Mouse (Mus musculus) megakaryocyte progenitor cell, adult 5-6 weeks (primary cell): ENCODE data around the gene Snd1. TPM values are rescaled to one million over a fixed set of nuclear protein-coding genes. Genes with fewer than 3 reads are reported as not detected.
"Not testable (repeated sequence)": the region's sequence is repeated elsewhere in the genome, so short reads cannot be mapped to it uniquely, and the experiment has no call there.

Experiments used
- ATAC-seq: replicated peaks from 2 replicates; pipeline ENCODE4 v1.8.0; 2016; ENCODE audit warnings: mild to moderate bottlenecking, moderate TSS enrichment, inconsistent platforms; ENCODE audit not compliant: poor library complexity
- total RNA-seq, 2 experiments: library from RNA; stranded (forward) in 1 of 2; stranded (reverse) in 1 of 2; fragments of 157-497, 149-512 nt in 1 of 2; fragments of 200-1000 nt in 1 of 2; gene quantifications; 2 replicates each; pipeline versions ENCODE4 v1.2.3 to v1.2.4; 2015 to 2017

Snd1 gene
- total RNA-seq, 2 experiments from 2014 or later: 85.0 to 177 TPM

GRCm38 (mm10) chr6:28886724-28887440 is 411.9 kb downstream of the Snd1 start:
- ATAC-seq: no peak

DNA sequence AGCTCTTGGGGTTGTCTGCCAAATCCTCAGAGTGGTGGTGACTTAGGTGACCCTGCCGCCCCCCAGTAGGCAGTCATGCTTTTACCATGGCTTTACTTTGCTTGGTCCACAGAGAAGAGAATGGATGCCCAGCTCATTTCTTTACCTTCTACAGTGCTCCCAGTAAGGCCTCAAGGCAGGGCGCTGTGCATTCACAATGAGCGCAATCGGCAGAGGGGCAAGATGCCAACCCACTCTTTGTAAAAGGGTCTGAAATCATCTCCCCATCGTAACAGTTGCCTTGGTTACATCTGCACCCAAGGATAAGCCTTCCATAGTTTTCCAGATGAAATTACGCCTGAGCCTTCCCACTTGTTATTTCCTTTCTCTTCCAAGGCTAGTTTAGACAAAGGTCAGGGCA is 415.5 kb downstream of the Snd1 start:
- ATAC-seq: no peak

DNA sequence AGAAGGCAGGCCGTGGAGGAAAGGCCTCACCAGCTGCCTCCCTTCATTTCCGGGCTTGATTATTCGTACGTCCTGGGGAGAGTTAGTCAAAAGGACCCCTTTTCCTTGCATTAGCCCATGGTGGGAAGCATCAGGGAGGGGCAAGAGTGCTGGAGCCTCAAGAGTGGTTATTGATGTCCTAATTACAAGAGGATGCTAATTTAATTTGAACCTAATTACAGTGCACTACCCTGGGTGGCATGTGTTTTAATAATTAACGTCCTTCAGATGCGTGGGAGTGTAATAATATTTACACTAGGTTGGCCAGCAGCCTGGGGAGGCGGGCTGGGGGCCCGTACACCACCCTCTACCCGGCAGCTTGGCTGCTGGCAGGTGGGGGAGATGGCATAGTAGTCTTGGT is 416.5 kb downstream of the Snd1 start:
- ATAC-seq: no peak

DNA sequence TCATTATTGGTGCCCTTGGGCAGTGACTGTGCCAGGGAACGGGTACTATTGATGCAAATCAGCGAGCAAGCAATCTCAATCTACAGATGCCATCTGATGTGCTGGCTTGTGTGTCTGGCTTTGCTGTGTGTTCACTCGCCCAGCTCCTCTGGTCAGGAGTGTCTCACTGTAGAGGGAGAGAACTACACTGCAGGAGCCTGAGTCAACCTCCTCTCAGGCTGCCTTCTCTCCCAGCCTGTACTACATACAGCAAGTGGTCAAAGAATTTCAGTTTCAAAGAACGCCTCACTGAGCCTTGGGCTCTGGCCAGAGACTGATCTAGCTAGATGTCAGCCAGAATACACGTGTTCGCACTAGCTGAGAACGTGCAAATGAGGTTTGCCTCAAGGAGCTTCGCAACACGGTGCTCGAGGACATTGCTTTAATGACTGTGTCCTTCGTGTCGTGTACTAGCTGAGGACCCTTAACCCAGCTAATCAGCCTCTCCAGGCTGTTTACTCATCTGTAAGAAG is 420.1 kb downstream of the Snd1 start:
- ATAC-seq: no peak

GRCm38 (mm10) chr6:28895726-28896125 is 420.8 kb downstream of the Snd1 start:
- no peak for ATAC-seq

- no peak for ATAC-seq
Observed at GRCm38 (mm10) chr6:28896762-28897320, 421.9 kb downstream of the Snd1 start.

DNA sequence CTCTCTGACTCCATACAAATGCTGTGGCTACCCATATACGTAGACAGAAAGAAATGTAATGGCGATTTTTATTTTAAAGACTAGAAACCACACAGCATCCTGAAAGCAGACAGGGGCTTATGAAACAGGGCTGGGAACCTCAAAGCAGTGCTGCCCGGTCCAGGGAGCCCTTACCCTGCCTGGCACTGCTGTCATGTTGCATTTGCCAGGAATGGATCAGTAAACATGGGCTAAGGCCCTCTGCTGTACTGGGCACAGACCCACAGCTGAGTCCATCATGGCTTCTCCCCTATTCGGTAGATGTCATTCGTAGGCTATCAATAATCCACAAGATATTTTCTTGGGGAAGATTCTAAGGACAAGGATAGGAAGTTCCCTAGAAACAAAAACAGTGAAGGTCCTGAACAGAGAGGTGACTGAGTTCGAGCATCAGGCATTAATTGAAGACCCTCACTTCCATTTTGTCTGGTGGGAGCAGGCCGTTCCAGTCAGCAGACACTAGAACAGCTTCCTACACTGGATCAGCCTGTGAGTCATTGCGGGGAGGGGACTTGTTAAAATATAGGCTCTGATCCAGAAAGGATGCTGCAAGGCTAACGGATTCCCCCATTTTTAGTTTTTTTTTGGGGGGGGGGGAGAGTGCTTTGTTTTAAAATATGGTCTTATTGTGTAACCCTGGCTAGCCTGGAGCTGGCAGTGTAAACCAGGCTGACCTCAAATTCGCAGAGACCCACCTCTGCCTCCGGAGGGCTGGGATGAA is 422.6 kb downstream of the Snd1 start:
- no peak for ATAC-seq

- ATAC-seq: peak; percentile 73
Observed at GRCm38 (mm10) chr6:28898836-28899235, 423.9 kb downstream of the Snd1 start.

- ATAC-seq: no peak
Observed at GRCm38 (mm10) chr6:28902573-28902972, 427.6 kb downstream of the Snd1 start.

- no peak for ATAC-seq
Observed at GRCm38 (mm10) chr6:28904417-28904816, 429.5 kb downstream of the Snd1 start.

GRCm38 (mm10) chr6:28905301-28905700 is 430.4 kb downstream of the Snd1 start:
- no peak for ATAC-seq

GRCm38 (mm10) chr6:28909866-28910265 is 434.9 kb downstream of the Snd1 start:
- ATAC-seq: no peak

- no peak for ATAC-seq
Observed at GRCm38 (mm10) chr6:28914981-28915380, 440.0 kb downstream of the Snd1 start.

GRCm38 (mm10) chr6:28916630-28917029 is 441.7 kb downstream of the Snd1 start:
- ATAC-seq: no peak

- no peak for ATAC-seq
Observed at GRCm38 (mm10) chr6:28919346-28919745, 444.4 kb downstream of the Snd1 start.

DNA sequence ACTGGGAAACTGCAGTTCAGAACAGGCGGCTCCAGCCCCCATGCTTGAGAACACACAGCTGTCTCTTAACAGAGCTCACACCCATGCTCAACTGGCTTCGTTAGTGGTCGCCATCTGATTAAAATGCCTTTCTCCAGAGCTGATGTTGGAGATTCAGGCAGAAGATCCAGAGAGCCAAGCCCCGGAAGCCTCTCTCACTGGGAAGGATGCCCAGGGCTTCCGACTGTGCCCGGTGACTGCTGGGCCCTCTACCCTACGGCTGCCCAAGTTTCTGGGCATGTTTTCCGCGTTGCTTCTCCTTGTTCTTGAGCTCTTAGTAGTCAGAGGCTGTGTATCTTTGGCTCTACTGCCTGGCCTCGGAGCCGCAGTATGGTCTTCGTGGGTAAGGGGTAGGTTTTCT is 447.4 kb downstream of the Snd1 start:
- no peak for ATAC-seq

DNA sequence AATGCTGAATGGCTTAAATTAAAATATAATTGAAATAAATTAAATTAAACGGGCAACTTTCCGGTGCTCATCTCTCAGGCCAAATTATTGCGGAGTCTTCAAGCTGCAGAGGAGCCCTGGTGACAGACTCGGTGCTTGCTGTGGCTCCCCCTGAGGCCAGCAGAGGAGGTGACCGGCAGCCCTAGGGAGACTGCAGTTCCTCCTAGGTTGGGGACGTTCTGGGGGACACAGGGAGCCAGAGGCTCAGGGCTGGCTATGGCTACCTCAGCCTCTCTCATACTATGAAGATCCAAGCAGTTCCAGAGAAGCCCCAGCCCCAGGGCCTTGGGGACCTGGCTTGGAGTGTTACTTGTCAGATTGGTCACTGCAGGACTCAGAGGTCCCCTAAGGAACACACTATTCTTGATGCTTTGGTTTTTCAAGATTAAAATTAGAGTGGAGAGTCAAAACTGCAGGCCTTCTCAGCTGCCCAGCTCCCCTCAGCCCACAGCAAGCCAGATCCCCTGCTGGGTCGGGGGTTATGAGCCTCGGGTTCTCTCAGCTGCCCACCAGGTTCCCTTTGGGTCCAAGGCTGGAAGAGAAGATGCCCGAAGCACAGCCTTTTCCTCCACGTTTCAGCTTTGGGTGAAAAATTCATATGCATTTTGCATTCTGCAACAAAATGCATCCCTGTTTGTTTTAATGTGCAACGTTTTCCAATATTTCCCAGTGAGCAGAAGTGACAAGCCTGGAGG is 448.3 kb downstream of the Snd1 start:
- ATAC-seq: no peak

GRCm38 (mm10) chr6:28923837-28924236 is 448.9 kb downstream of the Snd1 start:
- ATAC-seq: no peak

DNA sequence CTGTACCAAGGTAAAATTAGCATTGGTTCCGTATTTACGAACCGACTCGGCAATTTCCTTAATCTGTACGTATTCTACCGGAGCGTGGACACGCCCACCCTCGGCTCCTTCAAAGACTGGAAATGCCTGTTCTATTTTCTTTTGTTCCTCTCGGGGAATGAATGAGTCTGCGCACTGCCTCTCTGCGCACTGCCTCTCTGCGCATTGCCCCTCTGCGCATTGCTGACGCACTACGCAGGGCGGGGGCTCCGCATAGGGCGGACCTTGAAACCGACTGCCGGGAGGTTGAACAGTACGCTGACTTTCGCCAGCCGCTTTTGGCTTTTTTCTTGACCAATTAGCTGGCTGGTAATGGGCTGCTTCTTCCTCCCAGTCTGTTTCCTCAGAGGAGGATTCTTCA is 453.0 kb downstream of the Snd1 start:
- not testable (repeated sequence) for ATAC-seq

GRCm38 (mm10) chr6:28929169-28929803 is 454.3 kb downstream of the Snd1 start:
- peak; percentile 64 for ATAC-seq

DNA sequence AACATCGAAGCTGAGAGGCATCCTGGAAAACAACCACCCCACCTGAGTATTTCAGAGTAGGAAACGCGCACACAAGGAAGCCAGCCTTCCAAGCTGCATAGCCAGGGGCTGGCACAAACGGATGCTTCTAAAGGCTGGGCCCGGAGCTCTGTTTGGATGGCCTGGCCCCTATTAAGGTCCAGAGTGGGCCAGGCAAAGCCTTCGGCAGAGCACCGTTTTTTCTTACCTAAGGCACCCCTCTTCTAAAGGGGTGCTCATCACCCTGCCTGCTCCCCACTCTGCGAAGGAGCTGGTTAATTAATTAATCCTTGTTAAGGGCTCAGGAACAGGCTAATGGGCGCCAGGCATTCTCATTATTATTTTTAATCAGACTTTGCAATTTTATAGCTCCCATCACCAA is 456.3 kb downstream of the Snd1 start:
- ATAC-seq: no peak
